Mouse (Mus musculus) liver, embryonic 15.5 days (tissue): ENCODE measurements around the gene Mtx3. TPM values are rescaled to one million over a fixed set of nuclear protein-coding genes. Genes with fewer than 3 reads are reported as not detected.

Source experiments
- ATAC-seq: fragments of 200-750 bp; cut with Nextera tagmentation; 2 replicates; pipeline ENCODE4 v1.8.0; 2017; ENCODE audit warnings: moderate number of reproducible peaks, mild to moderate bottlenecking, moderate library complexity; ENCODE audit not compliant: insufficient read depth
- H3K27ac ChIP-seq: fragments of 300-500 bp; sonication (generic); replicated peaks from 2 replicates; pipeline ENCODE4 v1.5.1; 2015; ENCODE audit warnings: mild to moderate bottlenecking, inconsistent platforms
- H3K27me3 ChIP-seq: fragments of 300-500 bp; sonication (generic); 2 replicates; pipeline ENCODE4 v1.6.1; 2015; ENCODE audit warnings: mild to moderate bottlenecking, inconsistent platforms
- H3K36me3 ChIP-seq: fragments of 300-500 bp; sonication (generic); replicated peaks from 2 replicates; pipeline ENCODE4 v1.6.1; 2015; ENCODE audit warnings: moderate library complexity, mild to moderate bottlenecking, inconsistent platforms
- H3K4me1 ChIP-seq: fragments of 300-500 bp; sonication (generic); replicated peaks from 2 replicates; pipeline ENCODE4 v1.6.1; 2015; ENCODE audit warnings: inconsistent platforms
- H3K4me2 ChIP-seq: fragments of 300-500 bp; sonication (generic); 2 replicates; pipeline ENCODE4 v1.6.1; 2015; ENCODE audit warnings: moderate library complexity, mild to moderate bottlenecking, inconsistent platforms
- H3K4me3 ChIP-seq: fragments of 300-500 bp; sonication (generic); replicated peaks from 2 replicates; pipeline ENCODE4 v1.5.1; 2015; ENCODE audit warnings: mild to moderate bottlenecking, inconsistent platforms
- H3K9ac ChIP-seq: fragments of 300-500 bp; sonication (generic); 2 replicates; pipeline ENCODE4 v1.6.1; 2015; ENCODE audit warnings: moderate library complexity, mild to moderate bottlenecking, inconsistent platforms
- H3K9me3 ChIP-seq: fragments of 300-500 bp; sonication (generic); replicated peaks from 2 replicates; pipeline ENCODE4 v1.6.1; 2016; ENCODE audit warnings: inconsistent platforms
- WGBS: fragments of 180-500 bp; shearing (Covaris S2); methylation state at CpG from one replicate; pipeline ENCODE4 v1.1.7; 2015; ENCODE audit warnings: mixed read lengths; ENCODE audit not compliant: insufficient replicate concordance; 5-methylcytosine and 5-hydroxymethylcytosine counted together
- polyA plus RNA-seq: library from polyadenylated mRNA; unstranded; fragments of >200 nt; fragmentation: Nextera tagmentation; extraction: Ambion mirVana; gene quantifications from 2 replicates; pipeline ENCODE4 v1.2.1, GENCODE M21; 2015

Mtx3 gene
- polyA plus RNA-seq, 1 experiment from 2014 or later: 0.52 TPM

DNA sequence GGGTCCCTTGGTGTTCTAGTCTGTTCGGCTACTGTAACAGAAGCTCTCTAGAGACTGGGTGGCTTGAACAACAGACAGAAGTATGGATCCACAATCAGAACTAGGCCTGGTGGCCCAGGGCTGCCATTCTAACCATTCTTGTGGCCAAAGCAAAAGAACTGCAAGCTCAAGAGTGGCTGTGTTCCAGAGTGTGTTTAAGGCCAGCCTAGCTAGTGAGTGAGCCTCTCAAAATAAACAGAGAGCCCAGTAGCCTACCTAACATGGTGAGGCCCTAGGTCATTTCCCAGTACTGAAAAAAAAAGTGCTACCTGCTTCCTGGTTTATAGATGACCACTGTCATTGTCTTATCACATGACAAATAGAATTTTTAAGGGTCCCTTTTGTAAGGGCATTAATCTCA is 39.6 kb downstream of the Mtx3 start:
- Histone ChIP-seq H3K9ac (no peak overlapping the region), H3K27ac (no peak overlapping the region), H3K4me3 (no peak overlapping the region), H3K4me1 (no peaks in the 10 kb centered on the region), H3K27me3 (no peaks in the 10 kb centered on the region), H3K9me3 (no peaks in the 10 kb centered on the region), H3K36me3 (no peaks in the 10 kb centered on the region), H3K4me2 (no peak overlapping the region)
- no peak for ATAC-seq
- 55% methylated on average over 1 of the region's 1 CpGs for WGBS

DNA sequence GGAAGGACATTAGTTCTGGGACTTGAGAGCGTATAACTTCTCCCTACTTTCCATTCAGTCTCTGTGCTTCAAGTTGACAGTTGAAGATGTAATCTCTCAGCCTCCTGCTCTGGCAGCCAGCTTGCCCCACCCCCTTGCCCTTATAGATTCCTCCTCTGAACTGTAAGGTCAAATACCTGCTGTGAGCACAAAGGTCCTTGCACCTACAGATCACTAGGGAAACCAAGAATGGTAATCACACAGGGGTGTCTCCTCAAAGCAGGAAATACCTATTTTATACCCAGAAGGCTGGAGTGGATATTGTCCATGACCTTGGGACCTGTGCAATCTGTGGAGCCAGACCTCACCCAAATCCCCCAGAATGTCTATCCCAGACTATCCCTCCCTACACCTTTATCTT is 40.4 kb downstream of the Mtx3 start:
- Histone ChIP-seq H3K27me3 (no peaks in the 10 kb centered on the region), H3K27ac (no peak overlapping the region), H3K9ac (no peak overlapping the region), H3K4me2 (no peak overlapping the region), H3K4me3 (no peak overlapping the region), H3K9me3 (no peaks in the 10 kb centered on the region), H3K4me1 (no peaks in the 10 kb centered on the region), H3K36me3 (no peaks in the 10 kb centered on the region)
- WGBS: 43% methylated on average over 1 of the region's 1 CpGs
- ATAC-seq: no peak

DNA sequence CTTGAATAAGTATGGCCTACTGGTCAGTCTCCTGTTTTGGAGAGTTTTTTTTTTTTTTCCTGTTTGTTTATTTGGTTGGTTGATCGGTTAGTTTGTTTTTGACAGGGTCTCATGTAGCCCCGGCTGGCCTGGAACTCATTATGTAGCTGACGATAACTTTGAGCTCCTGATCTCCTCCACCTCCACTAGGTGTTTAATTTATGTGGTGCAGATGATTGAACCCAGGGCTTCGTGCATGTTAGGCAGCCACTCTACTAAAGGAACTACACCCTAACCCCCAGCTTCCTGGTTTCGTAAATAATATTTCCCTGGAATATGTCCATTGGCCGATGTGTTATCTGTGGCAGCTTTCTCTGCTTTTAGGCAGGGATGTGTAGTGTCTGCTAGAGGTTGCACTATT is 54.5 kb downstream of the Mtx3 start:
- no peak overlapping the region for H3K4me3 ChIP-seq
- ATAC-seq: no peak
- no peak overlapping the region for H3K4me2 ChIP-seq
- no peak overlapping the region for H3K9ac ChIP-seq
- no peaks in the 10 kb centered on the region for H3K36me3 ChIP-seq
- WGBS: 63% methylated on average over 6 of the region's 6 CpGs
- no peaks in the 10 kb centered on the region for H3K9me3 ChIP-seq
- H3K27me3 ChIP-seq: no peaks in the 10 kb centered on the region
- no peaks in the 10 kb centered on the region for H3K4me1 ChIP-seq
- H3K27ac ChIP-seq: no peak overlapping the region

DNA sequence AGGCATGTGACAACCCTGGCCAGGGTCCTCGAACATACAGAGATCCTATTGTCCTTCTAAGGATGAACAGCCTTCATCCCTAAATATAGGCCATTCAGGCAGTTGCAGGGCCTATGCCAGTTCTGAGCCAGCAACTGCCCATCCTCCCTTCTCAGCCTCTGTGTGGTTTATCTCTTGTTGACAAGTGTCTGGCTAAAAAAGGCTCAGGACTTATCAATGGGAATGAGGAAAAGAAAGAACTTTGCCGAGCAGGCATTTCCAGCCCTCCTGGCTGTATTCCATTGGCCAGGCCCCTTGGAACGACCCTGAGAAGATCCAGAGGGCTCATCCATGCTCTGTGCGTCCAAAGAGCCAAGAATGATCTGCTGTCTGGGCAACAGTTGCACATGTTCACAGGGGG is 58.7 kb downstream of the Mtx3 start:
- WGBS: 32% methylated on average over 4 of the region's 4 CpGs
- Histone ChIP-seq H3K4me1 (no peaks in the 10 kb centered on the region), H3K27me3 (no peaks in the 10 kb centered on the region; the same call in 1 of the 2 replicates), H3K9ac (no peak overlapping the region), H3K4me2 (no peak overlapping the region), H3K27ac (no peak overlapping the region), H3K36me3 (no peaks in the 10 kb centered on the region), H3K4me3 (no peak overlapping the region), H3K9me3 (no peaks in the 10 kb centered on the region)
- ATAC-seq: no peak

DNA sequence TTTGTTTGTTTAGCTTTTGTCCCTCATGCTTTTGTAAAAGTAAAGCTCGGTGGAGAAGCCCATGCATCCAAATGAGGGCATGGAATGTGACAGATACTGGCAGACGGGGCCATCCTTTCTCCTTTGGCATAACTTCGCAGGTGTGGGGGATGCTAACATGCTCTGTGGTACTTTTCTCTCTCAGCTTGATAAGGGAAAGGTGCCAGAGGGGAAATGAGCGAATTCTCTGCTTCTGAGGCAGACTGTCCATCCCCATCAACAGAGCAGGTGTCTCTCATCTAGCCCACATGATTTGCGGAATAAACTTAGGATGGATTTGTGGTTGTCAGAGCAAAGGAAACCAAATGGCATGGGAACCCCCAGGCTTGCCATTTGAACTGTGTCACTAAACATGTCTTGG is 61.4 kb downstream of the Mtx3 start:
- no peaks in the 10 kb centered on the region for H3K36me3 ChIP-seq
- no peak overlapping the region for H3K4me3 ChIP-seq
- no peak overlapping the region for H3K9ac ChIP-seq
- no peaks in the 10 kb centered on the region for H3K9me3 ChIP-seq
- H3K27me3 ChIP-seq: no peaks in the 10 kb centered on the region; the same call in 1 of the 2 replicates
- no peak for ATAC-seq
- WGBS: 62% methylated on average over 5 of the region's 5 CpGs
- H3K4me2 ChIP-seq: no peak overlapping the region
- H3K4me1 ChIP-seq: no peaks in the 10 kb centered on the region
- H3K27ac ChIP-seq: no peak overlapping the region

DNA sequence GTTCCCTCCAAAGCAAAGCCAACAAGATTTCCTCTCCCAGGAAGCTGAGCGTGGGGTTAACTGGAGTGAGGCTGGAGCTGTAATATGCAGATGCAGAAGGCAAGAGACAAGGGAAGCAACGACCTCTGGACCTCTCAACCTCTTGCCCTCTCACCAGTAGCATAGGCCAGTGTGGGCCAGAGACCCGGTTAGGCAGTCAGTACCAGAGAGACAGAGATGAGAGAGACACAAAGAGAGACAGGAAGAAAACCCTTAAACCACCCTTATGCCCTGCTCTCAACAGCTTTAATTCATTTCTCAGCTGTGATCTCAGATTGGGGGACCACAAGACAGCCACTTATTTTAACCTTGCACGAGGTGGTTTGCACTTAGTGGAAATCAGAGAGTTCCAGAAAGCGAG is 62.8 kb downstream of the Mtx3 start:
- WGBS: 31% methylated on average over 5 of the region's 5 CpGs

More for the DNA sequence above, 62.8 kb downstream of the Mtx3 start:
- Histone ChIP-seq H3K27ac (no peak overlapping the region), H3K9me3 (no peaks in the 10 kb centered on the region), H3K4me1 (no peaks in the 10 kb centered on the region), H3K27me3 (no peaks in the 10 kb centered on the region; the same call in 1 of the 2 replicates), H3K36me3 (no peaks in the 10 kb centered on the region), H3K9ac (no peak overlapping the region), H3K4me2 (no peak overlapping the region), H3K4me3 (no peak overlapping the region)
- no peak for ATAC-seq

Other genes starting within 250 kb of the Mtx3 start
- gene Serinc5, start 233.7 kb upstream of the Mtx3 start, polyA plus RNA-seq: 17.3 and 20.1 TPM in 2 replicates
- gene Thbs4, start 49.9 kb upstream of the Mtx3 start, polyA plus RNA-seq: 0.30 and 0.45 TPM in 2 replicates